Mouse (Mus musculus) frontal cortex, postnatal 10 days (tissue): ENCODE results near the gene Efna5.

ENCODE experiments used
- DNase-seq, 2 experiments: peaks; one replicate each; pipeline ENCODE4 v3.0.0; 2022; ENCODE audit warnings: low spot score in 2 of 2, mixed read lengths in 1 of 2

Gene Efna5

GRCm38 (mm10) chr17:62853741-62854140 lies 27.4 kb downstream of the Efna5 start:
- DNase-seq = no peak

GRCm38 (mm10) chr17:62852822-62853608 lies 28.1 kb downstream of the Efna5 start:
- no peak for DNase-seq

- DNase-seq = no peak
Measured at GRCm38 (mm10) chr17:62851268-62851667, 29.8 kb downstream of the Efna5 start.

- no peak for DNase-seq
Measured at GRCm38 (mm10) chr17:62850603-62851002, 30.5 kb downstream of the Efna5 start.

- DNase-seq = no peak
Measured at GRCm38 (mm10) chr17:62849676-62850075, 31.4 kb downstream of the Efna5 start.

GRCm38 (mm10) chr17:62845656-62846055 lies 35.5 kb downstream of the Efna5 start:
- DNase-seq = no peak

GRCm38 (mm10) chr17:62844329-62844728 lies 36.8 kb downstream of the Efna5 start:
- no peak for DNase-seq

GRCm38 (mm10) chr17:62837336-62837735 lies 43.8 kb downstream of the Efna5 start:
- DNase-seq = no peak

GRCm38 (mm10) chr17:62836598-62837106 lies 44.5 kb downstream of the Efna5 start:
- DNase-seq = no peak

GRCm38 (mm10) chr17:62832550-62833127 lies 48.5 kb downstream of the Efna5 start:
- DNase-seq = no peak

- DNase-seq = no peak
Measured at GRCm38 (mm10) chr17:62827549-62827948, 53.6 kb downstream of the Efna5 start.

GRCm38 (mm10) chr17:62821219-62821618 lies 59.9 kb downstream of the Efna5 start:
- DNase-seq = no peak

- DNase-seq = no peak
Measured at GRCm38 (mm10) chr17:62819931-62820330, 61.2 kb downstream of the Efna5 start.

- no peak for DNase-seq
Measured at GRCm38 (mm10) chr17:62818821-62819220, 62.3 kb downstream of the Efna5 start.

GRCm38 (mm10) chr17:62818337-62818736 lies 62.8 kb downstream of the Efna5 start:
- no peak for DNase-seq

- DNase-seq = no peak
Measured at GRCm38 (mm10) chr17:62816879-62817278, 64.2 kb downstream of the Efna5 start.

- no peak for DNase-seq
Measured at GRCm38 (mm10) chr17:62813461-62813860, 67.7 kb downstream of the Efna5 start.

- DNase-seq = no peak
Measured at GRCm38 (mm10) chr17:62807891-62808290, 73.2 kb downstream of the Efna5 start.

- DNase-seq = no peak
Measured at GRCm38 (mm10) chr17:62806646-62807045, 74.5 kb downstream of the Efna5 start.

- DNase-seq = no peak
Measured at GRCm38 (mm10) chr17:62802748-62803147, 78.4 kb downstream of the Efna5 start.

GRCm38 (mm10) chr17:62797272-62797671 lies 83.8 kb downstream of the Efna5 start:
- no peak for DNase-seq

GRCm38 (mm10) chr17:62789291-62790290 lies 91.5 kb downstream of the Efna5 start:
- DNase-seq = no peak
